Mouse (Mus musculus): Measurements from ENCODE around the gene Gm9611.
"Not testable (repeated sequence)": the region's sequence is repeated elsewhere in the genome, so short reads cannot be mapped to it uniquely, and the experiment has no call there.

The Gm9611 gene

GRCm38 (mm10) chr14:42297258-42297657 lies at the start of gene Gm9611:
TSS of gene Gm9611 (minus strand) at chr14:42297358.
- DNase-seq (ENCODE audit: low spot score), result not testable (repeated sequence)

- not testable (repeated sequence) for DNase-seq (ENCODE audit: low spot score)
These were observed 12.8 kb upstream of the Gm9611 start, which contains the start of gene Gm7995 for GRCm38 (mm10) chr14:42309910-42310309. TSS of gene Gm7995 (plus strand) at chr14:42310210.

- not testable (repeated sequence) for DNase-seq (ENCODE audit: low spot score)
These were observed 37.2 kb downstream of the Gm9611 start, which contains the start of gene Gm17026 for GRCm38 (mm10) chr14:42259948-42260347. TSS of gene Gm17026 (minus strand) at chr14:42260048.

All from embryo, embryonic 10 days (tissue).